Mouse (Mus musculus) layer of hippocampus, postnatal 14 days (tissue): ENCODE measurements at regions not wholly inside any gene's neighbourhood (a gene's known extent, or its start where the extent isn't known, plus 50 kb on each side); places are given as distances from the start of the nearest gene placed in this dataset.

Source experiments
- DNase-seq, 2 experiments: peaks; one replicate each; pipeline ENCODE4 v3.0.0; 2021 to 2022; ENCODE audit warnings: low spot score in 2 of 2, mixed read lengths in 1 of 2

DNA sequence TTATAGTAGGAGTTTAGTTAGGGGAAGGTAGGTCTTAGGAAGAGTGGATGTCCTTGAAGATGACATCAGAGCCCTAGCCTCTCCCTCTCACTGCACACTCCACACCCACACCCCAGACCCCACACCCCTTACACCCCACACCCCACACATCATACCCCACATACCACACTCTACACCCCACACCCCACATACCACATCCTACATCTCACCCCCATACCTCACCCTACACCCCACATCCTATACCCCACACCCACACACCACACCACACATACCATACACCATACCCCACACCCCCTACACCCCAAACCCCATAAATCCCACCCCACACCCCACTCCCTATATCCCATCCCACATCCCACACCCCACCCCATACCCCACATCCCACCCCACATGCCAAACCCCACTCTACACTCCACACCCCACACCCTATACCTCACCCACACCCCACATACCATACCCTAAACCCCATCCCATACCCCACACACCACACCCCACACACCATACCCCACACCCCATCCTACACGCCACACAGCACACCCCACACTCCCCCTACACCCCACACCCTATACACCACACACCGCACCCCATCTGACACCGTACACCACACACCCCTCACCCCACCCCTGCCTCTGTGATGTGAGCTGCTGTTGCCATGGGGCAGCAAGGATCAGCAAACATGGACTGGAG is 323.7 kb upstream of the G2e3 start:
- DNase-seq = no peak

GRCm38 (mm10) chr12:51018185-51018584 is 329.7 kb upstream of the G2e3 start:
- no peak for DNase-seq

DNA sequence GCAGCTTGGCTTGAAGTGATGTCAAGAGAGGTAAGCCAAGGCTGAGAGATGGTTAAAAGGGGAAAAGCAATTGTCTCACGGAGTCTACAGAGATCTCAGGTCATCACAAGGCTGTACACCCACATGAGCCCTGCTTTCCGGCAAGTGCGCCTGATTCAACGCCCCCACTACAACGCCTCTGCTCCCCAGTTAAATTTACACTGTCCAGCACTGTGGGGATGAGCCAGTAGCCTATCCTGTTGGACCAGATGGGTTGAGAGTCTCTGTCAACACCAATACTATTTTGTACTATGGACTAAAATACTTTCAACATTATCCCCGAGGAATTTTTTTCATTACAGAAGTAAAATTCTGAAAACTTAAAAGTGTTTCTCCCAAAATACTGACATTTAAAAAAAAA is 331.8 kb upstream of the G2e3 start:
- DNase-seq = no peak

DNA sequence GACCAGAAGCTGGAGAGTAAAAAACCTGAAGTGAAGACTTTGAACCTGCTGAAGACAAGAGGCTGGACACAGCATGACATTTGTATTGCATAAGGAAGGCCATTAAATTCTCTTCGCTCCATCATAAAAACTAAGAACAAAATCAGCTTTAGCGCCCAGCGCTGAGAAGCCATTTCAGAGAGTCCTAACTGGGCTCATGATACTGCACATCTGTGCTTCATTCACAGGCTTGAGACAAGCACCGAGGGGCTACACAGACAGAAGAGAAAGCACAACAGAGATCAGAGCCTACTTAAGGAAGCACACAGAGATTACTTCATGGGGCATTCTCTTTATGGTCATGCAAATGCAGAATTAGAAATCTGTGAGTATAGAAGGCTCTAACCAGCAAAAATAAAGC is 338.2 kb upstream of the G2e3 start:
- no peak for DNase-seq

GRCm38 (mm10) chr12:51001722-51002592 is 345.9 kb upstream of the G2e3 start:
- DNase-seq = peak; percentile 67 to 87

GRCm38 (mm10) chr12:51001096-51001495 is 346.8 kb upstream of the G2e3 start:
- DNase-seq = no peak

DNA sequence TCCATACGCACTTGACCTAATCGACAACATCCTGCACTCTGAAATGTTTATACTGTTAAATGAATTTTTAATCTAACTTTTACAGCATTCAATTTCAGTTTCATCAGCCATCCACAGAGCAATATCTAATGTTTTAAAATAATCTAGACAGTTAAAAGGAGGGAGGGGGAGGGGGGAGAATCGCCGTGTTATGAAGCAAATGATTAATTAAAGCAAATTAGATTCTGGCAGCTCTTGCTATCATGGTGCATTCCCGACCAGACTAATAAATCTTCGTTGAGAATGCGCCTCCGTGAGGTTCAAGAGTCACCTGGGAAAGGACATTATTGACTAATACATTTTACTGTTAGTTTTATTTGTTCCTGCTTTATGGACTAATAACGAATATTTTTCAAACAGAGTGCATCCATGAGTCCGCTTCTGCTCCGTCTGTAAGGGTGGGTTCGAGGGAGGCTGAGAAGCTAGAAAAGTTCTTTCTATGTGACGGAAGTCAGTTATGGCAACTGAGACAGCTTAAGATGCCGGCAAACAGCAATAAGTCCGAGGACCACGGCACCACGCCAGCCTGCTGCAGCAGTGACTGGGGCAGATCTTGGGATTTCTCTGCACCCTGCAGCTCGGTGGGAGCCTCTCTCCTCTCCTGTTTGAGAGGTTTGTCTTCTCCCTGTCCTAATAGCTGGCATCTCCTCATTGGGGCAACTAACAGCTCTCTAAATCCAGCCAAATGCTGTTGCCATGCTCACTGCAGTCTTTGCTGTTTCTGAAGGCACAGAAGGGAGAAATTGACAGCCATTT is 347.4 kb upstream of the G2e3 start:
- peak; percentile 43 to 59 for DNase-seq

DNA sequence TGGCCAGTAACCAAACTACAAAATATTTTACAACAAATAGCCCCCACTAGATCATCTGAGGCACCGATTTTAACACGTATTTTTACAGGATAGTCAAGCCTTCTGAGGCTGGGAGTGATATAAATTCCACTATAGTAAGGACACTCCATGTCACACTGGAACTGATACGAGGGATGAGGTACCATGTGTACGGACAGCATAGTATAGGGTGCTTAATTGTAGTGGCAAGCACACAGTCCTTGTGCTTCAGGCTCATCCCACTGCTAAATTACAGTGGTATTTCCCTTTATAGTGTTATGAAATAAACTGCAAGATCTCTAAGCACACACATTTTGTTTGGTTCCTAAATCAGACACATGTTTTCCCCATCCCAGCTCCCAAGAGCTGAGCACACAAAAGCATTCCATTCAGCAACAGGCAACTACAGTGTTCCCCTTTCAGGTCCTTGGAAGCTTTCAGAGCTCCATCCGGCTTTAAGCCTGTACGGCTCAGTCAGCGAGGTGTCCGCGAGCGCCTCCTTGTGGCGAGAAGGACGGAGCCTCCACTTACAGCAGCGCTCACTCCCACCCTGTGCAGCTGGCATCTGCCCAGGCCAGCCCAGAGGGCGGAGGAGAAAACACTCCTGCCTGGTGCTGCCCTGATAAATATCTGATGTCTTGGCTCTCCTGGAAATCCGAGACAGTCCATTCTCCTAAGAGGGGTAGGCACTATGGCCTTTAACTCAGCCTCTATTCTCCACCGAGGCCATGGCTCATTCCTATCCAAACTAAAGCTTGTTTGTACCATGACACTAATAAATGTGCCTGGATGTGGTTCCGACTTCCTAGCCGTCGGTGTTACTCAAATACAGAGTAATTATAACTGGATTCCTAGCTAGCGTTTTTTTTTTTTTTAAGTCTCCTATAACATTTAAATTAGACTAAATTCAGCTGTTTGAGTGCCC is 348.3 kb upstream of the G2e3 start:
- peak; percentile 93 for DNase-seq

GRCm38 (mm10) chr12:50995664-50996063 is 346.8 kb upstream of the Prkd1 start:
- DNase-seq = no peak

GRCm38 (mm10) chr12:50989561-50990325 is 340.8 kb upstream of the Prkd1 start:
- DNase-seq = no peak

GRCm38 (mm10) chr12:50981318-50981717 is 332.4 kb upstream of the Prkd1 start:
- DNase-seq = no peak

DNA sequence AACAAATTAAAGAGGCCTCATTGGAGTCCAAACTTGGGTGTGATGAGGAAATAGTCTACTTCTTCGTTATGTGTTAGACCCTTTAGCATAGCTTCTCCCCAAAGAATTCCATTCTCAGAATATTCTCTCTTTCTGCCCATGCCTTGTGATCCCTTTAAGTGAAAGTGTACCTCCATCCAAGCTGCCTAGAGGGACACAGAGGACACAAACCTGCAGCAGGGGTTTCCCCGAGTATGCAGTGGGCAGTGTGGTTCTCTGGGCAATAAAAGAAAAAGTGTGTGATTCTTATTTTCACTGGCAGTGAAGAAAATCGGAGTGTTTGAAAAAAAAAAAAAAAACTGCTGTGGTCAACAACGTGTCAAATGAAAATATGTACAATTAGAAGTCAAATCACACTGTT is 331.9 kb upstream of the Prkd1 start:
- DNase-seq = no peak

- DNase-seq = no peak
Measured at GRCm38 (mm10) chr12:50970759-50971122, 321.8 kb upstream of the Prkd1 start.

DNA sequence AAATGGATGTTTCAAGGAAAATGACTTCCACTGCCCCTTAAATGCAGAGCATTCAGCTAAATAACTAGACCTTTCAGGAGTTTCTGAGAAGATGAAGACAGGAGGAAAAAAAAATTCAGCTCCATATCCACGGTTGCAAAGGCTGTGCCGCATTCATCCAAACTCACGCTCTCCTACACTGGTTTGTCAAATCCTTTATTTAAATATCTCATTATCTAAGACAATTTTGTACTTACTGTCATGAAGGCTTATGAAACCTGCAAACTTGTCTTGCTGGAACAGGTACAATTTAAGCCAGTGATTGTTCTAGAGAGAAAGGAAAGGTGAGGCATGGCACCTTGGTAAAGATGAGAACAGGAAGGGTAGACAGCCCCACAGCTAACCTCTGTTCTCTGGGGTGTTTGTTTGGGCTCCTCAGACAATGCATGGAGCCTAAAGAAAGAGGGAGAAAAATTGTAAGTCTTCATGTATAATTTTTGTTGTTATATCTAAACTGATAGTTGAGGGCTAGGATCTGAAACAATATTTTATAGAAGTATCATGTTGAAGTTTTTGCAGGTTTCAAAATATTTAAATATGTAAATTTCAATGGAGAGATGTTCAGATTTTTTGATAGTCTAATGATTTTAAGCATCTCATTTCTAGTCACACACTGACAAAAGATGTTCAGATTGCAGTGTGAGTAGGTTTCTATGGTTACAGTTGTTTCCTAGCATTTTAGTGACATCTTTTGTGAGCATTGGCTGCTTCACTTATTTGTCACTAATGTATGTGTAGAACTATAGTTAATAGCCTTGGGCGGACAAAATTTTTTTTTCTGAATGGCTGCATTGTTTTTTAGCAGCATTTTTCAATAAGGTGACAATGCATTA is 321.2 kb upstream of the Prkd1 start:
- peak in 1 of 2 experiments; percentile 28 for DNase-seq

GRCm38 (mm10) chr12:50969402-50969801 is 320.5 kb upstream of the Prkd1 start:
- DNase-seq = no peak

DNA sequence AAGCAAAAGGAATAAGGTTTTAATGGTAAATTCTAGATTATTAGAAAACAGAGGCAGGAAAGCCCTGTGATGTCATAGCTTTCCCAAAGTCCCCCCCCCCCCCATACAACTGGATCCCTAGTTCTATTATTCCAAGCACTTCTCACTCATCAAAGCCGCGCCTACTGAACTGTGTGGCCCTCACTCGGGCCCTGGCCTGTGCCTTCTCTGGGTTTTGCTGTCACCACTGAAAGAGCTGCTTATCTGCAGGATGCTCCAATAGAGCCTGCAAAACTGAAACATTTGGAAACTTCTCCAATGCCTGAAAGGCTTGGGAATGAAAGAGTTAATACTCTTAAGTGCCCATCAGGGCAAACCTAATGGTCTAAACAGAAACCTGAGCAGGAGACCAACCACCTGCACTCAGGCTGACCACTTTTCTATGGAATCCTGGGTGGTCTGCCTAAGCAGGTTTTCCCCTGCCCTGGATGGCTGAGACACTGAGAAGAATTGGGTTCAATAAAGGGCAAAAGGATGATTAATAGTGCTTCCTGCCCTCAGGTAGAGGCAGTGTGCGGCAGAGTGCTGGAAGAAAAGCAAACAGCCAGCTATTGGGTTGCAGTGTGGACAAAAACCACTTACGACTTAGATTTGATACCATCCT is 318.4 kb upstream of the Prkd1 start:
- DNase-seq = no peak

GRCm38 (mm10) chr12:50953971-50954370 is 305.1 kb upstream of the Prkd1 start:
- no peak for DNase-seq

DNA sequence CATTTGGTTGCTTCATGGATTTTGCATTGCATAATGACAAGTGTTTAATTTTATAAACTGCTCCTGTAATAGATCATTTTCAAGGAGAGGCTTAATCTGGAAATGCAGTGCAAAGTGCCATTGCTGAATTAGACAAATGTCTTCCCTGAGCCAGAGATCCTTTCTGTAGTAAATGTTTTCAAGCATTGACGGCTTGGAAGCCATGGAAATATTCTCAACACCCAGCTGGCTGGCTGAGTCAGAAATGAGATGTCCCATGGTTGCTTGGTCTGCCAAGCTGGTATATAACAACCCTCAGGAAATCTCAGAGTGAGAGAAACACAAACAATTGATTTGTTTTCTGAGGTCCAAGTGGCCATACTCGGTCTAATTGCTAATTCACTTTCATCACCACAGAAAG is 298.1 kb upstream of the Prkd1 start:
- DNase-seq = peak in 1 of 2 experiments; percentile 41
